Comparison of ENCODE assay signal across 19 mouse cellular contexts in the genomic region with DNA sequence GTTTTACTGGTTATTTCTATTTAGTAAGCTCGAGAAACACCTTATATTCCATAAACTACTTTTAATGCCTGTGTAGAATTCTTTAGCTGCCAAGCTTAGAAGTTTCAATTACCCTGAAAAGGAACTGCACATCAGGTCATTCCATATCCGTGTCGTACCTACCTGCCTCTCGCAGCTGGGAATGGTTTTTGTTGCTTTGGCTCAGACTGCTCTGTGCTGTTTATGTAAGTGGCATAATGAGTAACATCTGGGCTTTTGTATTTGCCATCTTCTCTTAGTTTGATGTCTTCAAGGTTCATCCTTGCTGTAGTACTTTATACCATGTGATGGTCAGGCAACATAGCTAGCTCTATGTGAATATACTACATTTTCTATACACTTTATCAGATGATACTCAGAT.
"Had no signal": no experiment of that assay in that cellular context is flagged by ENCODE, and none has a peak within 500 bp of the region (broad histone marks: within the 10 kb centered on the region; RNA-seq: fewer than 3 reads in every experiment).

No protein-coding gene starts in this region.

- DNase-seq: kidney, adult 18-20 months; kidney, adult 9 months; kidney, postnatal 14 days; kidney, postnatal 4 days; left cerebral cortex, postnatal 4 days; lung, adult 18-20 months; lung, postnatal 10 days; lung, postnatal 36 days; thymus, adult 2 months; thymus, postnatal 25 days had no signal

- H3K4me3 ChIP-seq: limb, embryonic 12.5 days; limb, embryonic 15.5 days; liver, embryonic 12.5 days; liver, embryonic 15.5 days; lung, embryonic 15.5 days; midbrain, embryonic 12.5 days; midbrain, embryonic 15.5 days; neural tube, embryonic 13.5 days had no signal

- H3K27ac ChIP-seq: limb, embryonic 12.5 days; limb, embryonic 15.5 days; liver, embryonic 12.5 days; liver, embryonic 15.5 days; lung, embryonic 15.5 days; midbrain, embryonic 12.5 days; midbrain, embryonic 15.5 days; neural tube, embryonic 13.5 days had no signal

- H3K4me2 ChIP-seq: limb, embryonic 12.5 days; limb, embryonic 15.5 days; liver, embryonic 12.5 days; liver, embryonic 15.5 days; lung, embryonic 15.5 days; midbrain, embryonic 12.5 days; midbrain, embryonic 15.5 days; neural tube, embryonic 13.5 days had no signal

- ATAC-seq: liver, embryonic 12.5 days; midbrain, embryonic 15.5 days had no signal

- H3K36me3 ChIP-seq: limb, embryonic 12.5 days; limb, embryonic 15.5 days; liver, embryonic 12.5 days; liver, embryonic 15.5 days; lung, embryonic 15.5 days; midbrain, embryonic 12.5 days; midbrain, embryonic 15.5 days; neural tube, embryonic 13.5 days had no signal

- H3K4me1 ChIP-seq: midbrain, embryonic 15.5 days had no signal

- H3K9me3 ChIP-seq: limb, embryonic 12.5 days; limb, embryonic 15.5 days; liver, embryonic 12.5 days; liver, embryonic 15.5 days; lung, embryonic 15.5 days; megakaryocyte, embryonic 14.5 days; midbrain, embryonic 12.5 days; midbrain, embryonic 15.5 days; neural tube, embryonic 13.5 days had no signal

- H3K9ac ChIP-seq: limb, embryonic 12.5 days; limb, embryonic 15.5 days; liver, embryonic 12.5 days; liver, embryonic 15.5 days; lung, embryonic 15.5 days; midbrain, embryonic 12.5 days; midbrain, embryonic 15.5 days; neural tube, embryonic 13.5 days had no signal

- H3K27me3 ChIP-seq: limb, embryonic 12.5 days; limb, embryonic 15.5 days; liver, embryonic 12.5 days; liver, embryonic 15.5 days; lung, embryonic 15.5 days; midbrain, embryonic 12.5 days; midbrain, embryonic 15.5 days; neural tube, embryonic 13.5 days had no signal
